Mouse (Mus musculus): ENCODE results near the gene Krtap10-10. TPM values are rescaled to one million over a fixed set of nuclear protein-coding genes. Genes with fewer than 3 reads are reported as not detected.

Krtap10-10 gene
- total RNA-seq, 2 experiments from 2014 or later, result not detected

DNA sequence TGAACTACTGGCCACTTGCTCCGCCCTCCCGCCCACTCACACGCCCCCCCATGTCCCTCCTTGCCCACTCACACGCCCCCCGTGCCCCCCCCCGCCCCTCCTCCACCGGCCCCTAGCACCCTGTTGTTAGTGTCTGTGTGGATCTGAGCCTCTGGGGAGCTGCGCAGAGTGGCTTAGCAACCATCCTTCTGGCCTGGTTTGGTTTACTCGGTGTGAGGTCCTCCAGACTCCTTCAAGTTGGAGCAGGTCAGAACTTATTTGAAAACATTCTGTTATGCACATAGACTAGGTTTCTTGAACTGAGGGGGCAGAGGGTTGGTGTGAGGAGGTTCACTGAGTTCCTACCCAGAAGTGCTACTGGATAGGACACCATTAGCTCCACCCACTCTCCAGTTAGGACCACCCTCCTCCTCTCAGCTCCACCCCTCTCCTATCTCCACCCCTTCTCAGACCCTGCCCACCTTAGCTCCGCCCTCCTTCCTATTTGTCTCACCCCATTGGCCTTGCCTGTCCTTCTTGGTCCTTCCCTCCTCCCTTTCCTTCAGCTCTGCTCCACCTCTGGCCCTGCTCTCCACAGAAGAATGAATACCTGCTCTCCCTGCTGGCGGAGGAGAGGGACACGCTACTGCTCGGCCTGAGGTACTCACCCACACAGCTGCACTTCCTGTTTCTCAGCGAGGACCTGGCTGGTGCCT is 28.5 kb downstream of the Krtap10-10 start:
- peak; percentile 99 for ATAC-seq (replicated peaks; ENCODE audit: low FRiP score, low TSS enrichment, poor library complexity, severe bottlenecking)

GRCm38 (mm10) chr10:77864762-77865143 is 29.0 kb downstream of the Krtap10-10 start:
- no peak for ATAC-seq (replicated peaks; ENCODE audit: low FRiP score, low TSS enrichment, poor library complexity, severe bottlenecking)

GRCm38 (mm10) chr10:77867546-77867945 is 31.8 kb downstream of the Krtap10-10 start:
- ATAC-seq (replicated peaks; ENCODE audit: low FRiP score, low TSS enrichment, poor library complexity, severe bottlenecking), result no peak

DNA sequence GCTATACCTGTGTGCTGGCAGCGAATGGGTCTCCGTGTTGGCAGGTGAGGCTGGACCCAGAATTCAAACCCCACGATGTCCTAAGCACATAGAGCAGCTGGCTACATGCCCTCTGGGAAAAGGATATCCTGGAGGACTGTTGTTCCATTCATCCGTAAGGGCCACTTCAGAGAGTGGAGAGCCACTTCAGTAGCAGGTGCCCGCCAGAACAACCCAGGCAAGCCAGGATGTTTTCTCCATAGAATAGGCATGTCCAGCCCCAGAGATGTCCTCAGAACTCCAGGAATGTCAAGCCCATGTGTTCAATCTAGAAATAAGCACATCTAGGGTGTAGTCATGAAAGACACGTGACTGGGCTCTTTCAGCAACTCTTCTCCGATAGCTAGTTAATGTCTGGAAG is 33.9 kb downstream of the Krtap10-10 start:
- no peak for ATAC-seq (replicated peaks; ENCODE audit: low FRiP score, low TSS enrichment, poor library complexity, severe bottlenecking)

DNA sequence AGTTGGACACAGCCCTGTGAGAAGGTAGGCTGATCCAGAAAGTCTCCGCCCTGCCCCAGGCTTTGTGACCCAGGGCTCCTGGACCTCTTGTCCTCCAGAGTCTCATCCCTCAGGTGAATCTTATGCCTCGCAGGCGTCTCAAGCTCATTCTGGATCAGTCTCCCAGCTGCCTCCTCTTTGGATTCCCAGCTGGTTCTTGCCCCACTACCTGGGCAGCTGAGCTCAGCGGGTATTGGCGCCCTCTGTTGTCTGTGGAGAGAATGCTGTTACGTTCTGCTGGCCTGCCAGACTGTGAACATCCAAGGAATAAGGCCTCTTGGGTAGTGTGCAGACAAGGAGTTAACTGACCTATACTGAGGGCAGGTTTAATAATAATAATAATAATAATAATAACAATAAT is 43.2 kb downstream of the Krtap10-10 start:
- ATAC-seq (replicated peaks; ENCODE audit: low FRiP score, low TSS enrichment, poor library complexity, severe bottlenecking), result no peak

DNA sequence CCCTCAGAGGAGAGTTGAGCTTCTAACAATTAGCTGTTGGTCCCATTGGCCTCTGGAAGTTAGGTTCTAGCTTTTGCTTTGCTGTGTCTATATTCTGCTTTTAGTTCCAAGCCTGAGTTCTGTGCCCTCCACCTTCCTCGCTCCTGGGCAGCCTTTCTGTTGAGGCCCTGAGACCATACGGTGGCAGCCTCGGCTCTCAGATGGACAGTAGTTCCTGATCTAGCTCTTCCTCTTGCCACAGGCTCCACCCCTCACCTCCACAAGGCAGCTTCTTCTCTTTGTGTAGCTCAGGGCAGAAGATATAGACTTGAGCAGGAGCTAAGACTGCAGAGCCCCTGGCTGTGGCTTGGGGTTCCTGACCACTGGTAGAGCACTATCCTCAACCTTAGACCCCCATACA is 44.6 kb downstream of the Krtap10-10 start:
- ATAC-seq (replicated peaks; ENCODE audit: low FRiP score, low TSS enrichment, poor library complexity, severe bottlenecking), result no peak

- ATAC-seq (replicated peaks; ENCODE audit: low FRiP score, low TSS enrichment, poor library complexity, severe bottlenecking), result no peak
Measured at GRCm38 (mm10) chr10:77882553-77882952, 46.8 kb downstream of the Krtap10-10 start.

GRCm38 (mm10) chr10:77886007-77886747 is 50.4 kb downstream of the Krtap10-10 start:
- ATAC-seq (replicated peaks; ENCODE audit: low FRiP score, low TSS enrichment, poor library complexity, severe bottlenecking), result no peak

Other genes starting within 250 kb of the Krtap10-10 start
Only the 30 nearest of the 33 such genes appear.
- gene Ube2g2, start 213.7 kb upstream of the Krtap10-10 start, total RNA-seq (2014; fragmentation: Nextera tagmentation), result 39.4 and 43.2 TPM in 2 replicates
- 48.1 and 50.7 TPM in 2 replicates for gene Ube2g2, start 213.7 kb upstream of the Krtap10-10 start, total RNA-seq (2017)
- gene Tspear, start 149.4 kb upstream of the Krtap10-10 start, total RNA-seq (2014; fragmentation: Nextera tagmentation), result 0.22 TPM in 1 of 2 replicates, not detected in the other
- gene Tspear, start 149.4 kb upstream of the Krtap10-10 start, total RNA-seq (2017), result not detected in 2 replicates
- not detected in 2 replicates for gene Gm19402, start 145.2 kb upstream of the Krtap10-10 start, total RNA-seq (2014; fragmentation: Nextera tagmentation)
- gene Gm19402, start 145.2 kb upstream of the Krtap10-10 start, total RNA-seq (2017), result not detected in 2 replicates
- not detected in 2 replicates for gene Gm9508, start 138.7 kb upstream of the Krtap10-10 start, total RNA-seq (2014; fragmentation: Nextera tagmentation)
- not detected in 2 replicates for gene Gm9508, start 138.7 kb upstream of the Krtap10-10 start, total RNA-seq (2017)
- not detected in 2 replicates for gene Gm10272, start 129.3 kb upstream of the Krtap10-10 start, total RNA-seq (2014; fragmentation: Nextera tagmentation)
- gene Gm10272, start 129.3 kb upstream of the Krtap10-10 start, total RNA-seq (2017), result not detected in 2 replicates
- not detected in 2 replicates for gene Gm10024, start 124.5 kb upstream of the Krtap10-10 start, total RNA-seq (2014; fragmentation: Nextera tagmentation)
- gene Gm10024, start 124.5 kb upstream of the Krtap10-10 start, total RNA-seq (2017), result not detected in 2 replicates
- not detected in 2 replicates for gene Gm10142, start 120.1 kb upstream of the Krtap10-10 start, total RNA-seq (2014; fragmentation: Nextera tagmentation)
- gene Gm10142, start 120.1 kb upstream of the Krtap10-10 start, total RNA-seq (2017), result not detected in 2 replicates
- not detected in 2 replicates for gene Krtap12-1, start 115.3 kb upstream of the Krtap10-10 start, total RNA-seq (2014; fragmentation: Nextera tagmentation)
- not detected in 2 replicates for gene Krtap12-1, start 115.3 kb upstream of the Krtap10-10 start, total RNA-seq (2017)
- not detected in 2 replicates for gene Gm10100, start 109.5 kb upstream of the Krtap10-10 start, total RNA-seq (2014; fragmentation: Nextera tagmentation)
- not detected in 2 replicates for gene Gm10100, start 109.5 kb upstream of the Krtap10-10 start, total RNA-seq (2017)
- gene Gm18596, start 93.3 kb upstream of the Krtap10-10 start, total RNA-seq (2014; fragmentation: Nextera tagmentation), result not detected in 2 replicates
- not detected in 2 replicates for gene Gm18596, start 93.3 kb upstream of the Krtap10-10 start, total RNA-seq (2017)
- not detected in 2 replicates for gene Gm9736, start 84.6 kb upstream of the Krtap10-10 start, total RNA-seq (2014; fragmentation: Nextera tagmentation)
- gene Gm9736, start 84.6 kb upstream of the Krtap10-10 start, total RNA-seq (2017), result not detected in 2 replicates
- not detected in 2 replicates for gene Gm3233, start 76.3 kb upstream of the Krtap10-10 start, total RNA-seq (2014; fragmentation: Nextera tagmentation)
- gene Gm3233, start 76.3 kb upstream of the Krtap10-10 start, total RNA-seq (2017), result not detected in 2 replicates
- gene Gm3238, start 64.6 kb upstream of the Krtap10-10 start, total RNA-seq (2014; fragmentation: Nextera tagmentation), result not detected in 2 replicates
- gene Gm3238, start 64.6 kb upstream of the Krtap10-10 start, total RNA-seq (2017), result not detected in 2 replicates
- gene Gm7138, start 59.0 kb upstream of the Krtap10-10 start, total RNA-seq (2014; fragmentation: Nextera tagmentation), result not detected in 2 replicates
- not detected in 2 replicates for gene Gm7138, start 59.0 kb upstream of the Krtap10-10 start, total RNA-seq (2017)
- not detected in 2 replicates for gene Gm3250, start 53.4 kb upstream of the Krtap10-10 start, total RNA-seq (2014; fragmentation: Nextera tagmentation)
- gene Gm3250, start 53.4 kb upstream of the Krtap10-10 start, total RNA-seq (2017), result not detected in 2 replicates
- gene Gm7137, start 47.7 kb upstream of the Krtap10-10 start, total RNA-seq (2014; fragmentation: Nextera tagmentation), result not detected in 2 replicates
- not detected in 2 replicates for gene Gm7137, start 47.7 kb upstream of the Krtap10-10 start, total RNA-seq (2017)
- gene Gm9639, start 40.9 kb upstream of the Krtap10-10 start, total RNA-seq (2014; fragmentation: Nextera tagmentation), result not detected in 2 replicates
- gene Gm9639, start 40.9 kb upstream of the Krtap10-10 start, total RNA-seq (2017), result not detected in 2 replicates
- gene Gm19668, start 36.8 kb upstream of the Krtap10-10 start, total RNA-seq (2014; fragmentation: Nextera tagmentation), result not detected in 2 replicates
- gene Gm19668, start 36.8 kb upstream of the Krtap10-10 start, total RNA-seq (2017), result not detected in 2 replicates
- gene Gm9507, start 24.1 kb upstream of the Krtap10-10 start, total RNA-seq (2014; fragmentation: Nextera tagmentation), result not detected in 2 replicates
- gene Gm9507, start 24.1 kb upstream of the Krtap10-10 start, total RNA-seq (2017), result not detected in 2 replicates
- gene Gm2696, start 21.3 kb upstream of the Krtap10-10 start, total RNA-seq (2014; fragmentation: Nextera tagmentation), result not detected in 2 replicates
- not detected in 2 replicates for gene Gm2696, start 21.3 kb upstream of the Krtap10-10 start, total RNA-seq (2017)
- gene Krtap10-4, start 8.9 kb upstream of the Krtap10-10 start, total RNA-seq (2014; fragmentation: Nextera tagmentation), result not detected in 2 replicates
- not detected in 2 replicates for gene Krtap10-4, start 8.9 kb upstream of the Krtap10-10 start, total RNA-seq (2017)
- gene Gm36176, start 10.9 kb downstream of the Krtap10-10 start, total RNA-seq (2014; fragmentation: Nextera tagmentation), result not detected in 2 replicates
- gene Gm36176, start 10.9 kb downstream of the Krtap10-10 start, total RNA-seq (2017), result not detected in 2 replicates
- gene Gm10318, start 16.9 kb downstream of the Krtap10-10 start, total RNA-seq (2014; fragmentation: Nextera tagmentation), result not detected in 2 replicates
- not detected in 2 replicates for gene Gm10318, start 16.9 kb downstream of the Krtap10-10 start, total RNA-seq (2017)
- gene Gm3285, start 26.0 kb downstream of the Krtap10-10 start, total RNA-seq (2014; fragmentation: Nextera tagmentation), result not detected in 2 replicates
- not detected in 2 replicates for gene Gm3285, start 26.0 kb downstream of the Krtap10-10 start, total RNA-seq (2017)
- not detected in 2 replicates for gene Lrrc3, start 66.6 kb downstream of the Krtap10-10 start, total RNA-seq (2014; fragmentation: Nextera tagmentation)
- not detected in 2 replicates for gene Lrrc3, start 66.6 kb downstream of the Krtap10-10 start, total RNA-seq (2017)
- 0.15 TPM in 1 of 2 replicates, not detected in the other for gene Trpm2, start 134.6 kb downstream of the Krtap10-10 start, total RNA-seq (2014; fragmentation: Nextera tagmentation)
- gene Trpm2, start 134.6 kb downstream of the Krtap10-10 start, total RNA-seq (2017), result 0.23 TPM in 1 of 2 replicates, not detected in the other
- gene 1810043G02Rik, start 142.6 kb downstream of the Krtap10-10 start, total RNA-seq (2014; fragmentation: Nextera tagmentation), result 6.0 and 18.0 TPM in 2 replicates
- gene 1810043G02Rik, start 142.6 kb downstream of the Krtap10-10 start, total RNA-seq (2017), result 5.2 and 10.6 TPM in 2 replicates
- 40.4 and 44.0 TPM in 2 replicates for gene Pfkl, start 174.1 kb downstream of the Krtap10-10 start, total RNA-seq (2014; fragmentation: Nextera tagmentation)
- 26.4 and 51.9 TPM in 2 replicates for gene Pfkl, start 174.1 kb downstream of the Krtap10-10 start, total RNA-seq (2017)
- not detected in 2 replicates for gene Dnmt3l, start 206.0 kb downstream of the Krtap10-10 start, total RNA-seq (2014; fragmentation: Nextera tagmentation)
- gene Dnmt3l, start 206.0 kb downstream of the Krtap10-10 start, total RNA-seq (2017), result not detected in 2 replicates
- not detected in 2 replicates for gene Aire, start 207.7 kb downstream of the Krtap10-10 start, total RNA-seq (2014; fragmentation: Nextera tagmentation)
- gene Aire, start 207.7 kb downstream of the Krtap10-10 start, total RNA-seq (2017), result not detected in 2 replicates

Data from megakaryocyte-erythroid progenitor cell, adult 5-6 weeks (primary cell).